Mouse (Mus musculus) heart, postnatal 14 days (tissue): ENCODE measurements around the gene Tmprss9. TPM values are rescaled to one million over a fixed set of nuclear protein-coding genes. Genes with fewer than 3 reads are reported as not detected.

Experiments used
- microRNA-seq, 2 experiments: library from miRNA; unstranded; fragments of <30 nt; microRNA quantifications; one replicate each; pipeline ENCODE4 v1.2.0; 2021 to 2022
- total RNA-seq, 2 experiments: library from RNA; stranded (reverse); gene quantifications; 2 replicates each; pipeline ENCODE4 v1.2.3; 2021

Gene Tmprss9
- total RNA-seq, 2 experiments from 2014 or later = not detected

Small RNA genes within 50 kb of the gene (microRNA-seq; reads per million reads assigned to microRNA genes)
- 3.2 to 5.9 reads per million in 2 experiments for gene Mir1982

Other genes with a start within 250 kb of the Tmprss9 start
- 100 to 1,000 TPM; 123 to 131 TPM for gene Csnk1g2, start 249.0 kb upstream of the Tmprss9 start, total RNA-seq
- 10 to 100 TPM; 40.6 to 41.9 TPM for gene Btbd2, start 214.8 kb upstream of the Tmprss9 start, total RNA-seq
- 100 to 1,000 TPM; 166 to 169 TPM for gene Mknk2, start 193.7 kb upstream of the Tmprss9 start, total RNA-seq
- 10 to 100 TPM in 1 of 2 experiments, 1 to 10 TPM in 1; 7.0 to 11.4 TPM for gene Mob3a, start 169.9 kb upstream of the Tmprss9 start, total RNA-seq
- gene Izumo4, start 169.7 kb upstream of the Tmprss9 start, total RNA-seq = 1 to 10 TPM; 4.5 to 4.9 TPM
- gene Ap3d1, start 129.6 kb upstream of the Tmprss9 start, total RNA-seq = 10 to 100 TPM; 44.6 to 47.8 TPM
- 10 to 100 TPM; 55.1 to 56.3 TPM for gene Dot1l, start 116.6 kb upstream of the Tmprss9 start, total RNA-seq
- gene Sf3a2, start 73.7 kb upstream of the Tmprss9 start, total RNA-seq = 10 to 100 TPM; 27.0 to 31.6 TPM
- gene Plekhj1, start 73.2 kb upstream of the Tmprss9 start, total RNA-seq = 10 to 100 TPM; 35.7 to 36.3 TPM
- under 1 TPM; 0.56 to 0.65 TPM for gene Amh, start 66.6 kb upstream of the Tmprss9 start, total RNA-seq
- not detected for gene Jsrp1, start 58.4 kb upstream of the Tmprss9 start, total RNA-seq
- 100 to 1,000 TPM; 893 to 962 TPM for gene Oaz1, start 45.2 kb upstream of the Tmprss9 start, total RNA-seq
- gene Lingo3, start 27.8 kb upstream of the Tmprss9 start, total RNA-seq = 1 to 10 TPM; 4.2 to 5.7 TPM
- 10 to 100 TPM; 21.3 to 28.3 TPM for gene Lsm7, start 16.6 kb upstream of the Tmprss9 start, total RNA-seq
- gene Sppl2b, start 16.6 kb upstream of the Tmprss9 start, total RNA-seq = 10 to 100 TPM; 26.6 to 28.5 TPM
- gene Timm13, start 29.1 kb downstream of the Tmprss9 start, total RNA-seq = 100 to 1,000 TPM; 145 to 161 TPM
- gene Lmnb2, start 46.4 kb downstream of the Tmprss9 start, total RNA-seq = 1 to 10 TPM; 5.1 to 7.0 TPM
- 10 to 100 TPM; 13.6 to 17.2 TPM for gene Gadd45b, start 58.2 kb downstream of the Tmprss9 start, total RNA-seq
- gene Gng7, start 143.1 kb downstream of the Tmprss9 start, total RNA-seq = under 1 TPM; 0.27 to 0.31 TPM
- under 1 TPM in 1 of 2 experiments, not detected in 1; 0.10 TPM for gene Diras1, start 153.8 kb downstream of the Tmprss9 start, total RNA-seq
- gene Slc39a3, start 165.6 kb downstream of the Tmprss9 start, total RNA-seq = 10 to 100 TPM; 13.6 to 14.8 TPM
- gene Sgta, start 188.3 kb downstream of the Tmprss9 start, total RNA-seq = 10 to 100 TPM; 91.5 to 93.3 TPM
- gene Thop1, start 198.2 kb downstream of the Tmprss9 start, total RNA-seq = 10 to 100 TPM; 10.3 to 10.9 TPM
- gene Creb3l3, start 227.0 kb downstream of the Tmprss9 start, total RNA-seq = under 1 TPM; 0.69 to 0.90 TPM
- gene Map2k2, start 234.1 kb downstream of the Tmprss9 start, total RNA-seq = 100 to 1,000 TPM; 115 to 122 TPM